Mouse (Mus musculus) heart, postnatal 25 days (tissue): Measurements from ENCODE around the gene Pde4d. TPM values are rescaled to one million over a fixed set of nuclear protein-coding genes. Genes with fewer than 3 reads are reported as not detected.

Source experiments
- DNase-seq: peaks from one replicate; pipeline ENCODE4 v3.0.0; 2022; ENCODE audit warnings: low spot score
- intact Hi-C: fragments of 180-260 bp; cut with DNase I; formaldehyde crosslinking; loops from one replicate; pipeline ENCODE4 v1.15.1; 2025
- total RNA-seq, 2 experiments: library from RNA; stranded (reverse); gene quantifications; 2 replicates each; pipeline ENCODE4 v1.2.3; 2021

Pde4d gene
- total RNA-seq, 2 experiments from 2014 or later: 29.1 to 41.2 TPM

DNA sequence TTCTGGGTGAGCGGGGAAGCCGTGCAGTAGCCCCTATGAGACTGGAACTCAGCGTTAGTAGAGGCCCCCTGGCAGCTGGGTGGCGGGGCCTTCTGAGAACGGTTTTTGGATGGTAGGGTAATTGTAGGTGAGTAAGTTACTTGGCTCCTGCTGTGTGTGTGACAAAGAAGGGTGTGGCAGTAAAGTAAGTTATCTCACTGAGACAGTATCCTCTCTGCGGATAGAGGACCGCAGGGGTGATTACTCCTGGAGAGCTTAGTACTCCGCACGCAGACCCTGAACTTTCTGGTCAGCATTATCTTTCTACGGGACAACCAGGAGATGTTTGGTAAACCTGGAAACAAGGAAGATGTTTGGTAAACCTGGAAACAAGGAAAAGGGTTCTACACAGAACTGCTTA lies 1233.3 kb downstream of the Pde4d start:
- intact Hi-C loops: no loop called here
- no peak for DNase-seq

DNA sequence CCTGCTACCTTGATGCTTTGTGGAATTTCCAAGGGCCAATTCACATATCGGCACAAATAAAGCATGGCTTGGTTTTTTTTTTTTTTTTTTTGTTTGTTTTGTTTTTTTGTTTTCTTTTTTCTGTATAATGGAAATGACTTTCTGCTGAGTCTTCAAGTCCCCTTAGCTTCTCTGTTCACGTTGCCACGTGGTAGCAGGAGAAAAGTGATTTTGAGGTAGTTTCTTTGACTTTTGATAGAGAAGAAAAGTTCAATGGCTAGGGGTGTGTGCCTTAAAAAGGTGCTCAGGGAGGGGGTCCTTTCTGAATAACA lies 1235.2 kb downstream of the Pde4d start:
- DNase-seq: no peak
- intact Hi-C loops: loop anchor here (5.0 kb wide), 1 partner anchor 63 kb away; no protein-coding TSS in a partner anchor

DNA sequence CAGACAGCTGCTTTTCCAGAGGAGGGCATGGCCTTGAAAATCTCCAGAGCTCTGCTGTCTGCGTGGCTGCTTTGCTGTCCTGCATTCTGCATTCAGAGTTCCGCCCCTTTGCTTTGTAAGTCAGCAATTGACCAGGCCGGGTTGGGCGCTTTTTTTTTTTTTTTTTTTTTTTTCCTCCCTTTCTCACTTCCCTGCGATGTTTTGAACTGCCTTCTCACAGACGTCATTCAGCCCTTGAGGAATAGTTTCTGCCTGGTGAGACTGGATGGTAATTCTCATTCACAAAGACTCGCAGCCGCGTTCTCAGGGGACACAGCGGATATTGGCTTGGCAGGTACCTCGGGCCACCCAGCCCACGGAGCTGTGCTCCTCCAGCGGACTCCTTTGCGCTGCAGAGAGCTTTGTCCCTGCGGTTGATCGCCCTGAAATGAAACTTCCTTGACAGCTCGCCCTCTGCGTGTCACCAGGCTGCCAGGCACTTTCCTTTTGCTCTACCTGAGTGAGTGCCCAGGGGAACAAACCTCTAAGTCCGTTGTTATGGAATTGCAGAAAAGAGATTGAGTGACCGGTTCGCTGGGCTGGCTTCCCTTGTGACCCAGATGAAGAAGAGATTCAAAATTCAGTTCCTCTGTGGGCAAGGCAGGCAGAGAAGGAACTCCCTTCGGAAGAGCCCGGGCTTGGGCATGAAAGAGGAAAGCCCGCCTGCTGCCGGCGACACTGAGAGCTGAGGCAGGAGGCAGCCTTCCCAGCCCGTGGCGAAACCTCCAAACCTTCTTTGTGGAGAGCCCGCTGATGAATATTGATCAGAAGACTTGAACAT lies 1235.8 kb downstream of the Pde4d start:
- intact Hi-C loops: loop anchor here (5.0 kb wide), 1 partner anchor 63 kb away; no protein-coding TSS in a partner anchor
- peak; percentile 19 for DNase-seq

DNA sequence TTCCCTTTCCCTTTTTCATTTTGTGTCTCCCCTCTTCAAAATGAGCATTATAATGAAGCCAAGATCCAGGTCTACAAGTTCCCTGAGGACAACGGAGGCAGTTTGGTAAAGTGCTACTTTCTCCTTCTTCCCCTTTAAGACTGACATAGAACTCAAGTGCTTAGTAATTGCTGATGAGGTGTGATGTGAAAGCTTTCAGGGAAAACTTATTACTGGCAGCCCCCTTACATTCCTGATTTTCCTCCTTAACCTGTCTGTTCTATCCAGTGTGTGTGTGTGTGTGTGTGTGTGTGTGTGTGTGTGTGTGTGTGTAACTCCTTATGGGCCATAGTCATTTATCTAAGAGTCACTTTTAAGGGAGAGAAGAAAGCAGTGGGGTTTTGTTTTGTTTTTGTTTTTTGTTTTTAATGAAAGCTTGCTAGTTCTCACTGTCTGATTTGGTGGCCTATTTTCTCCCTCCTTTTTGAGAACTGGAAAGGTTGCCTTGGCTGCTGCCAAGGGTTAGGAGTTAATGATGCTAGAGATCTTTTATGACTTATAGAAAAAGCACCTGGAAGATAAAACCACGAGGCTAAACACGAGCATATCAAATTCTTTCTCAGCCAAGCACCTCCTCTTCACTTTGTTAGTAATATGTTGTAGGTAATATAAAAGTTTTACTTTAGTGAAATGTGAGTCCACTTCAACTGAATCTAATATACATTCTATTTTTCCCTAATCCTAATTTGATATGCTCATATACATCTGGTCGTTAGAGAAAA lies 1236.5 kb downstream of the Pde4d start:
- intact Hi-C loops: loop anchor here (5.0 kb wide), 1 partner anchor 64 kb away; no protein-coding TSS in a partner anchor
- no peak for DNase-seq

DNA sequence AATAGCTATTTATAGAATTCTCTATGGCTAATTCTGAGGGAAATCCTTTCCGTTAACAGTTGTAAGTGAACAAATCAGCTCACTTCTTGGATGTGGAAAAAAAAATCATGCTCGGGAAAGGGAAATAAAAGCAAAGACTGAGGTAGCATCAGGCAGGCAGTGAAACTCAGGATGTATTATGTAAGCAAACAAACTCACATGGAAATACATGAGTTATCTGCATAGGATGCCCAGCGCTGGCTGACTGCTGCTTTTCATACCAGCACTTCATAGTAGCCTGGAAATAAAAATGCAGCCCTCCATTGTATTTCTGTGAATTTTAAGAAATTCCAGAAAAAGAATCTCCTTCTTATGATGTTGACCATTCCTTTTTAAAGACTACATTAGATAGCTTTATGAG lies 1237.2 kb downstream of the Pde4d start:
- no peak for DNase-seq

DNA sequence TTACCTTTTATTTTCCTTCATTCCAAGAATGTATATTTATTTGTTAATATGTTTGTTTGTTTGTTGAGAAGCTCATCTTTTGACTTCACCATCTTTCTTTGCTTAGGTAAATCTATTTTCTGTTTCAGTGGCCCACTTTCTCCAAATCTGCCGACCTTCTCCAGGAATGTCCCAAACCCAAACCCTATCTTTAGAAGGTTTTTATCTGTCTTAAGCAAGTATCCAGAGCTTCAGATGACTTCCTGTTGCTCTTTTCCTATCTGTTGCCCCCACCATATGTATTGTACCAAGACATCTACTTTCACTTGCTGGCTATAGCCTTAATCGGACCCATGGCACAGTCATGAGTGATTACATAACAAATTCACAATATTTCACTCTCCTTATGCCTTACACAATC lies 1238.4 kb downstream of the Pde4d start:
- intact Hi-C loops: loop anchor here (5.0 kb wide), 1 partner anchor 66 kb away; no protein-coding TSS in a partner anchor
- DNase-seq: no peak

More for the DNA sequence above, 1237.2 kb downstream of the Pde4d start:
- intact Hi-C loops: loop anchor here (5.0 kb wide), 1 partner anchor 65 kb away; no protein-coding TSS in a partner anchor

DNA sequence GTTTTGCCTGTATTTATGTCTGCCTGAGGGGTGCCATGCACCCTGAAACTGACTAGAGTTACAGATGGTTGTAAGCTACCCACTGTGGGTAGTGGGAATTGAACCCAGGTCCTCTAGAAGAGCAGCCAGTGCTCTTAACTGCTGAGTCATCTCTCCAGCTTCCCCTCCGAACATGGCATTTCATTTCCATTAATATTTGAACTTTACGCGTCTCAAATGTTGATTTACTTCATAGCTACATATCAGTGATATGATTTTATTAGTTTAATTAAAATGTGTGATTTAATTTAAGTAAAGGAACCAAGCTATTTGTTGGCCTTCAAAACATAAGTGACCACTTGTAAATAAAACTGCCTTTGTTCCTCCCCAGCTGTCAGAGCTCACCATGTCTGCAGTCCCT lies 1239.4 kb downstream of the Pde4d start:
- intact Hi-C loops: loop anchor here (5.0 kb wide), 1 partner anchor 67 kb away; no protein-coding TSS in a partner anchor
- DNase-seq: no peak

DNA sequence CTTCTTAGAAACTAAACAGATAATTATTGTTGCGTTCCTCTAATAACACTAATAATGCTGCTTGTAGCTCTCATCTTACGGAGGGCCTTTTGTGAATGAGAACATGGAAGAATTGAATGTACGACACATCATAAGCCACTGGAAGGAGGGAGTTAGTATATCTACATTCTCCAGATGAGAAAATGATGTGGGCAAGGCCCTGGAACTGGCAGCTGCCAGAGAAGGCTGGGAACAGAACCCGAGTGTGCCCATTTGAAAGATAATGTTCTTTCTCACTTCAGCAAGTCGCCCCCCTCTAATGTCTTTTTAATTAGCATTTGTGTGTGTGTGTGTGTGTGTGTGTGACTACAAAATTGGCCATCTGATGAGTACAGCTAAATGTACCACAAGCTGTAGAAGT lies 1240.8 kb downstream of the Pde4d start:
- DNase-seq: no peak
- intact Hi-C loops: no loop called here

DNA sequence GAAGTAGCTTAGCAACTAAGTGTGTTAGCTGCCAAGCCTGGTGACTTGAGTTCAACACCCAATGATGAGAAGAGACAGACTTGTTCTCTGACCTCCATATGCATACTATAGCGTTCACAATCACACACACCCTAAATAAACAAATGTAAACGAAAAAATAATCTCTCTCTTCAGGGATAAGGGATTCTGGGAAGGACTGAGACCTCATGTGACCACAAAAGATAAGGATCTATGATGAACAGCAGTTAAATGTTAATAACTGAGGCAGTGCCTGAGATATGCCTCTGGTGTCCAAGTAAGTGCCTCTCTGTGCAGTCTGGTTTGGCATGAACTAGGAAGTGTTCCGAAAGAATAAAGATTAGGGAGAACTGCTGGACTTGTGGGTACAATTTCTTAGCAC lies 1243.1 kb downstream of the Pde4d start:
- no peak for DNase-seq
- intact Hi-C loops: no loop called here

DNA sequence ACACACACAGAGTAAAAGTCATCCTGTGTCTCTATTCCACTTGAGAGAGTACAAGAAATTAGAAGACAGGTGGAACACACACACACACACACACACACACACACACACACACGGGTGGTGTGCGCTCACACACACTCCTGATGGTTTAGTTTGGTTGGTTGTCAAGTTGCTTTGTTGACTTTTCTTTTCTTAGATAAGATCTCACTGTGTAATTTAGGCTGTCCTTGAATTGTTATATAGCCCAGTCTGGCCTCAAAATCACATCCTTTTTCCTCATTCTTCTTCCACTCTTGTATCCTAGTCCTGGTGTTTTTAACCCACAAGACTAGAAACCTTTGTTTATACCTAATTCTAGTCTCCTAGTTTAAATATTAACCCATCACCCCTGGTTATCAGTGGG lies 1244.0 kb downstream of the Pde4d start:
- no peak for DNase-seq
- intact Hi-C loops: no loop called here

DNA sequence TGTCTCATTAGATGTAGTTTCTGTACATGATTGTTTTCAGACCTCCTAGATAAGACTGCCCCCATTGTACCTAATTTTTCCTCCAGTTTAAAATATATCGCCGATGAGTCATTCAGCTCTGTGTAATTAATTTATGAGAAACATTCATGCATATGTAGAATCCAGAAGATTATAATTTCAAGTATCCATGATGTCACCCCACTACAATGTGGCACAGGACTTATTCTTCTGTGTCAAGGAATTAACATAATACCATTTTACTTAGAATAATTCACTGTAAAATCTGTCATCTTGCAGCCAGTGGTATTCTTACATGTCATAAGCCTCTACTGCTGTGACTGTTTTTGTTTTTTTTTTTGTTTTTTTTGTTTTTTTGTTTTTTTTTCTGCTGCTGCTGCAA lies 1244.5 kb downstream of the Pde4d start:
- intact Hi-C loops: no loop called here
- DNase-seq: no peak

DNA sequence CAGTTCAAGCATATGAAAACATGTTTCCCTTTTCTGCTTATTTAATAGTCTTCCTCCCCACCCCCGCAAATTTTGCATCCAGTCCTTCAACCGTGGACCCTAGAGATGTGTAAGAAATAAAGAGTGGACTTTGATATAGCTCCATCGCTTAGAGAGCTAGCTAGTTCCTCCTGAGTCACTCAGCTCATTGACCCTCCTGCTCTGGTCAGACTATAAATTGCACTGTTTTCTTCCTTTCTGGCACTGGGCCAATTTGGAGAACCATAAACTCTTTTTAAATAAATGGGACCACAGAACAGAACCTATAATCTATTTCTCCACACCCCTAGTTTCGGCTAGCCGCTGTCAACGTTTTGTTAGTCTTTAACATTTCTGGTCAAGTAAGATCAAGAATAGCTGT lies 1245.3 kb downstream of the Pde4d start:
- DNase-seq: no peak
- intact Hi-C loops: no loop called here

DNA sequence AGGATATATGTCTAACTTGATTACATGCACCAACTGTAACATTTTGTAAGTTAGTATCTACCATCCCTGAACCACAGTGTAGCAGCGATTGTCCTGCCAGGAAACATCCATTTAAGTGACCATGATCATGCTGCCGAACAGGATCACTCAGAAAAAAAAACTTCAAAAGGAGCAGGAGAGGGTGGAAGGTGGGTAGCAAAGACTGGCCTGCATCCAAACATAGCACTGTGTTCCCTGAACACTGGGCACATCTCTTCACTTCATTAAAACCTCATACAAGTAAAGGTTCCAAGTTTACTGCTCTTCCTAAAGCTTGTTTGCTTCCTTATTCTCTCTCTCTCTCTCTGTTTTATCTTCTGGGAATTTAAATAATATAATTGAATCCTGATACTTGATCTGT lies 1256.4 kb downstream of the Pde4d start:
- intact Hi-C loops: no loop called here
- no peak for DNase-seq

DNA sequence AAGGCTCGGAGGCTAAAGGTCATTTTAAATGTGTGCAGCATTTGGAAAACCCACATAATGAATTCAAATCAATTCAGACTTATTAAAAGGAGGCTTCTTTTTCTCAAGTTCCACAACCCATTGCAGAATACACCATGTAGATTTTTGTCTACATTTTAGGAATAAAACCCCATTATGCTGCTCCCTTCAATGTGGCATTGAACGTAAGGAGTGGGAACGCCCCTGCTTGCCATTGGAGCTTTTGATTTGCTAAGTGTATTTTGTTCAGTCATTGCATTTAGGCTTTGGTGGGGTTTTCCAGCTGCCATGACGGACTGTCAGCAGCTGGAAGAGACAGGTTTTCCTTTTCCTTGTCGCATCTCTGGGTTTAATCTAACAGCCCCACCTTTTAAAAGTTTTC lies 1256.8 kb downstream of the Pde4d start:
- intact Hi-C loops: no loop called here
- DNase-seq: no peak

DNA sequence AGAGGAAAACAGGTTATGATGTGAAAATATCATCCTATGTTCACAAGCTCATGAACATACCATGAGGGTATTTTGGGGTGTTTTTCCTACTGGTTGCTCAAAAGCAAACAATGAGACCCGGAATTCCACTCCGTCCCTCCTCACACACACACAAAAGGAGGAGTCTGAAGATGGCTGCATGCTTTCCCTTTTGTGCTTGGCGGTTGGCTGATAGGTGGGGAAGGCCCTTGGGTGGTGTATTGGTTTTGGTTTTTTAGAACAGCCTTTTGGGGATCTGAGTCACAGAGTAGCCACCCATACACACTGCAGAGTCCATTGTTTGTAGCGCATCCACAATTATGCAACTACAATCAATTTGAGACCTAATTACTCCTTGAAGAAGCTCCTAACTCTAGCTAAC lies 1257.4 kb downstream of the Pde4d start:
- intact Hi-C loops: no loop called here

DNA sequence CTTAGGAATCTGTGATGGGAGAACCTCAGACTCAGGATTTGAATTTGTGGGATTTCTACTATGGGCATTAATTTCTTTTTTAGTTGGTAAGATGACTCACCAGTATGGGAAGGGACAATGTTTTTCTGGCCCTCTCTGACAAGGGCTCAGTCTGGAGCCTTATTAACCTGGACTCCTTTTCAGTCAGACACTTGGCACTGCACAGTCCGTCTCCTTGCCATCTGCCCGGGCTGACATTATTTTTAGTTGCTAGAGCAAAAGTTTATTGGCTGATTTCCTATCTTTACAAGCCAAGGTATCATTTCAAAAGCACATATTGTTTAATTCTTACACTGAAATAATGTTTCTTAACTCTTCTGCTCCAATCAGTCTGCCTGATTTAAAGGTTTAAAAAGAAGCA lies 1258.6 kb downstream of the Pde4d start:
- intact Hi-C loops: no loop called here
- DNase-seq: no peak

More for the DNA sequence above, 1257.4 kb downstream of the Pde4d start:
- no peak for DNase-seq

DNA sequence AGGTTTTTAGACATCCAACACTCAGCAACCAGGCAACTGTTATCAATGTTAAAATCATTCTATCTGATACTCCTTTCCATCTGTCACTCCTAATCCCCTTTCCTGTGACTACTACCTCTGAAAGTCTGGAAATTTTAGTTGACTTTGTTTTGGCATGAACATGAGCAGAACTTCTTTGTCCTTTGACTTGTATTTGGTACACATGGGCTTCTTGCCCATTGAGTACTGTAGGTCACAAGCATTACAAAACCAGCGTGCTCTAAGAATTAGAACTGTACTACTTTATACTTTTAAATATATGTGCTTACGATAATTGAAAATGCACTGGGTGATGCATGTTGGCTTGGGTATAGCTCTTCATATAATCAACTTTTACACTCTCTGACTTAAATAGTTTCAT lies 1264.8 kb downstream of the Pde4d start:
- no peak for DNase-seq
- intact Hi-C loops: no loop called here

DNA sequence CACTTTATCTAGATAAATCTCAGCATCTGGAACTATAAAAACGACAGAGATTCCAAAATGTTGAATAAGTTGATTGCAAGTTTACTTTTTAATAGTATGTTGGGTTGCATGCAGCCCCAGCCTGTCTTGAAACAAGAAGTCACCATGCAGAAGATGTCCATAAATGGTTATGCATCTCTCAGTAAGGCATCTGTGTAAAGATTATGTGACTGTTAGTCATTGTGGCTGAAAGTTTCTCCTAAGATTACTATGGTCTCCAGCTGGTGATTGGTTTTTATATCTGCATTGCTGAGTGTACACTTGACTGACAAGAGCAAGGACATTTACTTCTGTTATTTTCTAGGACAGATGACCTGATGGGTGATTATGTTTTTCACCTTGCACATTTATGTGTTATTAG lies 1265.6 kb downstream of the Pde4d start:
- no peak for DNase-seq
- intact Hi-C loops: no loop called here

DNA sequence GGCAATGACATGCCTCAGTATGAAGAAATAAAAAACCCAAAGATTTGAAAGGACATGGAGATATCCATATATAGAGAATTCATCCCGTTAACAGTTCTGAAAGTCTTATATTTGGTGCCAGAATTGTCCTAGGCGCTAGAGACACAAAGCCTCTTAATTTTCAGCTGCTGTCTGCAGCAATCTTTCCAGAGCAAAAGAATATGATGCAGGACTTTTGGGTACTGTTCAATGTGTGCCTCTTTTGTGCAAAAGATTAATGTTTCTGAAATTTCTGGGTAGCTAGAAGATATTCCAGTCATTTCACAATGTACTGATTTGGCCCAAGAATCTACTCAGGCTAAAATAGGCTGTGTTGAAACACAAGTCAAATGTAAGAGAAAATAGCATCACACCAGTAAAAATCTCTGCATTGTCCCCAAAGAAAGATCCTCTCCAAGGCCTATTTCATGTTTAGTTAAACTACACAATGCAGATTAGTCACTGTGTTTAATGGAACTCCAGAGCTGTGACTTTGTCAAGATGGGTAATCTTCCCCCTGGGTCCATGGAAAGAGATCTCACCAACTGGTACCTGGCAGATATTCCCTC lies 1270.5 kb downstream of the Pde4d start:
- no peak for DNase-seq
- intact Hi-C loops: no loop called here

DNA sequence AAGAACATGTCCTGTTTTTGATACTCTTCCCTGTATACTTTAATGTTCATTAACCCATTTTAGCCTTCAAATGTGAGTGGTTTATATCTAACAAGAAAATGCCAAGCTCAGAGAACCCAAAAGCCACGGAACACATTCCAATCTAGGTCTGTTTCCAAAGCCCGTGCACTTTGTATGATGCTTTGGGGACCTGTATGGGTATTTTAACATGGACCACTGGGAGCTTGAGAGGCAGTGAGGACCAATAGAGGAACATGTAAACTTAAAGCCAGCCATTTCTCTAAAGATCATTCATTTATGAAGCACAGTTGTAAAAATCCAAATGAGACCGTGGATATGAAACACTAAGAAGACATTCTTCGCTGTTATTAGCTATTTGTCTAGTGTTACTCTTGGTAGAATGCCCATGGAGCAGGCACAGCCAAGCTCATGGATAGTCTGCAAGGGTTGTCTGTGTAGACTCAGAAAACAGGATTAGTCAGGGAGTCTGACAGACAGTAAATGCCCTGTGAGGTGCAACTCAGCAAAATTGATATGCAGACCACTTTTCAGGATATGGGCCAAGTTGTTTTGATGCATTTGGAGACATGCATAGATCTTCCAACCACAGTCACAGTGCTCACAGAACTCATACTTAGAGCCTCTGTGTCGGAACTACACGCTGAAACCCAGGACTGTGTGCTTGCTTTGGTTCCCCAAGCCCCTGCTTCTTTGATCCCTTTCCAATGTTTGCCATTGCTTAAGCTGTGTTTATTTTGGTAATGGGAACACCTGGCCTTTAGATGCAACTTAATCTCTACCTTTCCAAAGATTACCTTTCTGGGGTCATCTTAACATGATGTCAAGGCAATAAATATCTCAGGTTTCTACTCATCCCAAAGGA lies 1272.7 kb downstream of the Pde4d start:
- no peak for DNase-seq
- intact Hi-C loops: no loop called here
